Mouse (Mus musculus) urinary bladder, postnatal 36 days (tissue): ENCODE measurements at regions not wholly inside any gene's neighbourhood (a gene's known extent, or its start where the extent isn't known, plus 50 kb on each side); places are given as distances from the start of the nearest gene placed in this dataset.
"Not testable (repeated sequence)": the region's sequence is repeated elsewhere in the genome, so short reads cannot be mapped to it uniquely, and the experiment has no call there.

Experiments
- DNase-seq, 2 experiments: peaks; one replicate each; pipeline ENCODE4 v3.0.0; 2022; ENCODE audit warnings: low spot score in 2 of 2, mixed read lengths in 1 of 2

- DNase-seq = no peak
Measured at GRCm38 (mm10) chr12:98144464-98144863, 114.8 kb downstream of the Galc start.

GRCm38 (mm10) chr12:98143170-98143569 is 116.1 kb downstream of the Galc start:
- DNase-seq = no peak

- DNase-seq = not testable (repeated sequence)
Measured at GRCm38 (mm10) chr12:98139906-98140305, 119.4 kb downstream of the Galc start.

- DNase-seq = no peak
Measured at GRCm38 (mm10) chr12:98131276-98131675, 128.0 kb downstream of the Galc start.

- no peak for DNase-seq
Measured at GRCm38 (mm10) chr12:98123541-98123940, 135.7 kb downstream of the Galc start.

GRCm38 (mm10) chr12:98108039-98108438 is 151.2 kb downstream of the Galc start:
- no peak for DNase-seq

- DNase-seq = no peak
Measured at GRCm38 (mm10) chr12:98106789-98107684, 152.2 kb downstream of the Galc start.

GRCm38 (mm10) chr12:98106151-98106788 is 153.0 kb downstream of the Galc start:
- no peak for DNase-seq

- DNase-seq = no peak
Measured at GRCm38 (mm10) chr12:98105749-98106148, 153.5 kb downstream of the Galc start.

- no peak for DNase-seq
Measured at GRCm38 (mm10) chr12:98090171-98090570, 169.1 kb downstream of the Galc start.

- no peak for DNase-seq
Measured at GRCm38 (mm10) chr12:98078351-98078750, 180.9 kb downstream of the Galc start.

- no peak for DNase-seq
Measured at GRCm38 (mm10) chr12:98075580-98075979, 183.7 kb downstream of the Galc start.

- DNase-seq = no peak
Measured at GRCm38 (mm10) chr12:98069110-98069509, 190.1 kb downstream of the Galc start.

GRCm38 (mm10) chr12:98059419-98060180 is 199.7 kb downstream of the Galc start:
- no peak for DNase-seq

- DNase-seq = no peak
Measured at GRCm38 (mm10) chr12:98058977-98059376, 200.3 kb downstream of the Galc start.

GRCm38 (mm10) chr12:98050934-98051333 is 208.3 kb downstream of the Galc start:
- no peak for DNase-seq

- no peak for DNase-seq
Measured at GRCm38 (mm10) chr12:98050500-98050899, 208.8 kb downstream of the Galc start.

GRCm38 (mm10) chr12:98050057-98050456 is 209.2 kb downstream of the Galc start:
- no peak for DNase-seq

- no peak for DNase-seq
Measured at GRCm38 (mm10) chr12:98047765-98048164, 211.5 kb downstream of the Galc start.

GRCm38 (mm10) chr12:98046459-98047440 is 212.5 kb downstream of the Galc start:
- DNase-seq = no peak
